Mouse (Mus musculus) ES-E14 (cell line): ENCODE data around the gene Kpnb1.

Experiments
- CHD2 ChIP-seq: IDR thresholded peaks from 2 replicates; pipeline ENCODE4 v1.6.1; 2014; ENCODE audit warnings: mild to moderate bottlenecking, low read depth, low read length, inconsistent platforms
- MAFK ChIP-seq: IDR thresholded peaks from 2 replicates; pipeline ENCODE4 v1.6.1; 2014; ENCODE audit warnings: mild to moderate bottlenecking, low read depth, low read length, inconsistent platforms; ENCODE audit not compliant: insufficient read depth

- no peak for TF ChIP-seq CHD2
- no peak for TF ChIP-seq MAFK
Measured at GRCm38 (mm10) chr11:97175499-97175898, 12.2 kb downstream of the Kpnb1 start.
